Mouse (Mus musculus): Measurements from ENCODE around the gene Fam83f. TPM values are rescaled to one million over a fixed set of nuclear protein-coding genes. Genes with fewer than 3 reads are reported as not detected.

Fam83f gene
- polyA plus RNA-seq, 1 experiment from 2014 or later = 0.73 TPM

DNA sequence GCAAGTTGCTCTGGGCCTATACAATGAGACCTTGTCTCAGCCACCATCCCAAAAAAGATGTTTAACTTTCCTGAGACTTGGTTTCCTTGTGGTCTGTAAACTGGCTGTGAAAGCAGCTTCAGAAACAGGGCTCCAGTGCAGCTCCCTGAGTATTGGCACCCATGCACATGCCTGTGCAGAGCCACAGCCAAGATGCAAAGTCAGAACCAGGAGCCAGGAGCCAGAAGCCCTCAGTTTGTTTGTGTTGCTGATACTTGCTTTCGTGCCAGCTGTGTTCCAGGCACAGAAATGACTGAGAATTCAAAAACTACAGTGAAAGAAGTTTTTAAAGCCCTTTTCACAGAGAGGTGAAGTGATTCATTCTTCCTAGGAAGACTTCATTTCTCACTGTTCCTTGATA lies 45.8 kb downstream of the Fam83f start:
- TF ChIP-seq CTCF (IDR thresholded peaks at IDR 0.05) = no peak
- no peak for TF ChIP-seq EP300 (IDR thresholded peaks at IDR 0.05)
- ATAC-seq = no peak
- no peak overlapping the region for H3K4me3 ChIP-seq (ENCODE audit: low read depth, low read length)
- H3K36me3 ChIP-seq (ENCODE audit: insufficient read depth, low read length) = no peaks in the 10 kb centered on the region; the same call in 1 of the 2 replicates
- no peak for DNase-seq (ENCODE audit: low spot score)
- no peaks in the 10 kb centered on the region for H3K4me1 ChIP-seq (ENCODE audit: insufficient read depth, low read depth, low read length)
- H3K9ac ChIP-seq (replicated peaks; ENCODE audit: low read depth) = no peak overlapping the region
- no peaks in the 10 kb centered on the region for H3K9me3 ChIP-seq (ENCODE audit: low read length)
- H3K4me2 ChIP-seq (replicated peaks; ENCODE audit: low read depth, low read length) = no peak overlapping the region
- WGBS = 31% methylated on average over 1 of the region's 1 CpGs
- no peak overlapping the region for H3K27ac ChIP-seq (ENCODE audit: low read length)
- H3K27me3 ChIP-seq (replicated peaks; ENCODE audit: insufficient read depth, low read length) = no peaks in the 10 kb centered on the region

DNA sequence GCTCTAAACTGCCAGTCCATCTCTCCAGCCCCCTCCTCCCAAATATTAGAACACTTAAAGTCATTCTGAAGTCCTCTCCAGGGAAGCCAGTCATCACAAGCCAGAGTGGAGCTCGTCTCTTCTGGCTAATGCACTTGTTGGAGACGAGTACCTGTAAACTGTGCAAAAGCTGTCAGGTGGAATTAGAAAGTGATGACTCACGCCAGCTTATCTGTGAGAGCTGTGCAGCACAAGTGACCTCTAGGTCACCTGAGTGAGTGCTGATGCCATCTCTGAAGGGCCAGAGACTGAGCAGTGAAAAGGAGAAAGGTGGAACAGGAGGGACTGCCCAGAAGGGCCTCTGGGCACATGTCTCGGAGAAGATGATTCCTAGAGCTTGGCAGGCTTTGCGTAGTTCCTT lies 48.6 kb downstream of the Fam83f start:
- peak; percentile 89 for ATAC-seq

DNA sequence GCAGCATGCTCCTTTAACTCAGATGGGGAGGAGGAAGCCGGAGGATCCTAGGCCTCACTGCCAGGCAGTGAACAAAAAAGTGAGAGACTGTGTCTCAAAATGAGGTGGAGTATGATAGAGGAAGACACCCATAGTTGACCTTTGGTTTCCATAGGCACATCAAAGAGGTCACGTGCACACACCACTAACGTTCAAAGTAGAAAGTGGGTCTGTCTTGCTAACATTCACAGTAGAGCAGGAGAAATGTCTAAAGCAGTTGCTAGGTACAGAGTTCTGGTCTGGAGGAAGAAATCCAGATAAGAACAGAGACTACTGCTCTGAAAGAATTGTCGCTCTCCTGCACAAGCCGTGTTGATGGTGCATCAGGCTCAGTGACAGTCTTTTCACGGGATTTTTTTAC lies 50.2 kb downstream of the Fam83f start:
- Histone ChIP-seq H3K36me3 (ENCODE audit: insufficient read depth, low read length) (no peaks in the 10 kb centered on the region; the same call in 1 of the 2 replicates), H3K4me2 (replicated peaks; ENCODE audit: low read depth, low read length) (no peak overlapping the region), H3K27ac (ENCODE audit: low read length) (no peak overlapping the region), H3K4me1 (ENCODE audit: insufficient read depth, low read depth, low read length) (no peaks in the 10 kb centered on the region), H3K9me3 (ENCODE audit: low read length) (no peaks in the 10 kb centered on the region), H3K27me3 (replicated peaks; ENCODE audit: insufficient read depth, low read length) (no peaks in the 10 kb centered on the region), H3K4me3 (ENCODE audit: low read depth, low read length) (no peak overlapping the region), H3K9ac (replicated peaks; ENCODE audit: low read depth) (no peak overlapping the region)
- no peak for DNase-seq (ENCODE audit: low spot score)
- ATAC-seq = no peak
- WGBS = 69% methylated on average over 6 of the region's 6 CpGs
- no peak for TF ChIP-seq EP300 (IDR thresholded peaks at IDR 0.05)
- no peak for TF ChIP-seq CTCF (IDR thresholded peaks at IDR 0.05)

More for the DNA sequence above, 48.6 kb downstream of the Fam83f start:
- H3K4me3 ChIP-seq (ENCODE audit: low read depth, low read length) = no peak overlapping the region
- no peak overlapping the region for H3K4me2 ChIP-seq (replicated peaks; ENCODE audit: low read depth, low read length)
- H3K36me3 ChIP-seq (ENCODE audit: insufficient read depth, low read length) = no peaks in the 10 kb centered on the region; the same call in 1 of the 2 replicates
- peak; percentile 48 for DNase-seq (ENCODE audit: low spot score)
- WGBS = 41% methylated on average over 5 of the region's 5 CpGs
- TF ChIP-seq EP300 (IDR thresholded peaks at IDR 0.05) (peak; percentile 69), CTCF (IDR thresholded peaks at IDR 0.05) (no peak)
- no peaks in the 10 kb centered on the region for H3K27me3 ChIP-seq (replicated peaks; ENCODE audit: insufficient read depth, low read length)
- H3K27ac ChIP-seq (ENCODE audit: low read length) = no peak overlapping the region
- H3K9me3 ChIP-seq (ENCODE audit: low read length) = no peaks in the 10 kb centered on the region
- no peak overlapping the region for H3K9ac ChIP-seq (replicated peaks; ENCODE audit: low read depth)
- H3K4me1 ChIP-seq (ENCODE audit: insufficient read depth, low read depth, low read length) = no peaks in the 10 kb centered on the region

DNA sequence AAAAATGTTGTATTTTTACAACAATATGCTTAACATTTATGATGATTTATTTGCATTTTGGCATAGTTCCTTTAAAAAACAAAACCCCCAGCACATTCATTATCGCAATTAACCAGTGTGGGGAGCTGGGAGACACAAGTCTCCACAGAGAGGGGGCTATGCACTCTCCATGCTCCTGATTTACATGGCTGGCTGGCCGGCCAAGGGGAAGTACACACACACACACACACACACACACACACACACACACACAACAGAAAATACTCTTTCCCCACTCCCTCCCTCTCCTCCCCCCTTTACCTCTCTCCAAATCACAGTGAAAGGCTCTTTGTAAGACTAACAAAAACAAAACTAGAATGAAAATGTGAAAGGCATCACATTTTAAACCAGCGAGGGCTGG lies 50.7 kb downstream of the Fam83f start:
- H3K4me1 ChIP-seq (ENCODE audit: insufficient read depth, low read depth, low read length) = no peaks in the 10 kb centered on the region
- H3K36me3 ChIP-seq (ENCODE audit: insufficient read depth, low read length) = no peaks in the 10 kb centered on the region; the same call in 1 of the 2 replicates
- ATAC-seq (no peak), DNase-seq (ENCODE audit: low spot score) (no peak)
- H3K4me2 ChIP-seq (replicated peaks; ENCODE audit: low read depth, low read length) = no peak overlapping the region
- no peaks in the 10 kb centered on the region for H3K9me3 ChIP-seq (ENCODE audit: low read length)
- H3K4me3 ChIP-seq (ENCODE audit: low read depth, low read length) = no peak overlapping the region
- TF ChIP-seq EP300 (IDR thresholded peaks at IDR 0.05) = no peak
- no peak for TF ChIP-seq CTCF (IDR thresholded peaks at IDR 0.05)
- 49% methylated on average over 3 of the region's 3 CpGs for WGBS
- no peak overlapping the region for H3K9ac ChIP-seq (replicated peaks; ENCODE audit: low read depth)
- H3K27ac ChIP-seq (ENCODE audit: low read length) = no peak overlapping the region
- H3K27me3 ChIP-seq (replicated peaks; ENCODE audit: insufficient read depth, low read length) = no peaks in the 10 kb centered on the region

DNA sequence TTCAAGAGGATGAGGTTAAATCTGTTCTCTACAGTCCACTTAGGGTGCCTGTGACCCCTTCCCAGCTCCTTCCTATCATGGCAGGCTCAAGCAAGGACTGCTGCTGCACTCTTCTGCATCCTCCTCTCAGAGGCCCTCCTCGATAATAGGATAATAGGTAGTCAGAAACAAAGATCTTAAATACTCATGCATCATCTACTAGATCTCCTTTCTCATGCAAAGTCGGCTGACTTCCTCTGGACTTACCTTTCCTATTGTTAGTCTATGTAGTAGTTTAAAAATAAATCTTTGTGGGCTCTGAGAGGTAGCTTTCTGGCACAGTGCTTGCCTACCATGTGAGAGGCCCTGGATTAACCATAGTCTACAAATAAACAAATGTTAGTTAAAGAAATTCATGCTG lies 57.8 kb downstream of the Fam83f start:
- no peak overlapping the region for H3K9ac ChIP-seq (replicated peaks; ENCODE audit: low read depth)
- TF ChIP-seq CTCF (IDR thresholded peaks at IDR 0.05) (no peak), EP300 (IDR thresholded peaks at IDR 0.05) (no peak)
- WGBS = 57% methylated on average over 2 of the region's 2 CpGs
- no peak overlapping the region for H3K27ac ChIP-seq (ENCODE audit: low read length)
- DNase-seq (ENCODE audit: low spot score) (no peak), ATAC-seq (no peak)
- no peaks in the 10 kb centered on the region for H3K9me3 ChIP-seq (ENCODE audit: low read length)
- no peaks in the 10 kb centered on the region for H3K27me3 ChIP-seq (replicated peaks; ENCODE audit: insufficient read depth, low read length)
- H3K36me3 ChIP-seq (ENCODE audit: insufficient read depth, low read length) = no peaks in the 10 kb centered on the region
- H3K4me2 ChIP-seq (replicated peaks; ENCODE audit: low read depth, low read length) = no peak overlapping the region
- H3K4me3 ChIP-seq (ENCODE audit: low read depth, low read length) = no peak overlapping the region
- H3K4me1 ChIP-seq (ENCODE audit: insufficient read depth, low read depth, low read length) = no peaks in the 10 kb centered on the region

DNA sequence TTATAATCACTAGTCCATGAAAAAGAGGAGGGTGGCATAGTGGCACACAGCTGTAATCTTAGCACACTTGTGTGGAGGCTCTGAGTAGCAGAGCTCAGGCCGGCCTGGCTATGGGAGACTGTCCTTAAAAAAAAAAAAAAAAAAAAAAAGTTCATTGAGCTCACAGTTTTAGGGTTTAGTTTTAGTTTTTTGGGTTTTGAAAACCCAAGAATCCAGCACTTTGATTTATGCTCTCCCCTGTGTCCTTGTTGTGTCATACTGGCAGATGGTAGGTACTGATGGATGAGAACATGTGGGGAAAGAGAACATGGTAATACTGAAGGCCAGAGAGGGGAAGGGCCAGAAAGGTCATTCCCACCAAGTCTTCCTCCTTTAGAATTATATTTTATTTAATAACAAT lies 59.4 kb downstream of the Fam83f start:
- DNase-seq (ENCODE audit: low spot score) = no peak
- no peak overlapping the region for H3K9ac ChIP-seq (replicated peaks; ENCODE audit: low read depth)
- no peaks in the 10 kb centered on the region for H3K27me3 ChIP-seq (replicated peaks; ENCODE audit: insufficient read depth, low read length)
- no peak overlapping the region for H3K27ac ChIP-seq (ENCODE audit: low read length)
- H3K4me3 ChIP-seq (ENCODE audit: low read depth, low read length) = no peak overlapping the region
- no peak for TF ChIP-seq CTCF (IDR thresholded peaks at IDR 0.05)
- no peak for TF ChIP-seq EP300 (IDR thresholded peaks at IDR 0.05)
- H3K4me1 ChIP-seq (ENCODE audit: insufficient read depth, low read depth, low read length) = no peaks in the 10 kb centered on the region
- 79% methylated on average over 1 of the region's 1 CpGs for WGBS
- H3K9me3 ChIP-seq (ENCODE audit: low read length) = no peaks in the 10 kb centered on the region
- H3K4me2 ChIP-seq (replicated peaks; ENCODE audit: low read depth, low read length) = no peak overlapping the region
- ATAC-seq = no peak
- no peaks in the 10 kb centered on the region for H3K36me3 ChIP-seq (ENCODE audit: insufficient read depth, low read length)

DNA sequence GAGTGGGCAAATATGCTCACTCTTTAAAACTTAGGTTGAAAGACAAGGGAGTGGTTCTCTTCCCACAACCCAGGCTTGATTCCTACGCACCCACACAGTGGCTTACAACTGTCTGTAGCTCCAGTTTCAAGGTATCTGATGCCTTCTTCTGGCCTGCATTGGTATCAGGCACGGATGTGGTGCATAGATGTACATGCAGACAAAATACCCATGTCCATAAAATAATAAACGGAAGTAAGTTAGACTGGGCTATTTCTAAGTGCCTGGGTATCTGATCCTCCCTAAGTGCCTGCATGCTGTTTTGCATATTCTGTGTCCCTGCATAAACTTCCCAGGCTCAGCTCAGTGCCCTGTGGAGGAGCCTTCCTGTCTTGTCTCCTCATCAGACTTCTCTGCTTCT lies 59.9 kb downstream of the Fam83f start:
- Histone ChIP-seq H3K27ac (ENCODE audit: low read length) (no peak overlapping the region), H3K36me3 (ENCODE audit: insufficient read depth, low read length) (no peaks in the 10 kb centered on the region), H3K9ac (replicated peaks; ENCODE audit: low read depth) (no peak overlapping the region), H3K9me3 (ENCODE audit: low read length) (no peaks in the 10 kb centered on the region), H3K27me3 (replicated peaks; ENCODE audit: insufficient read depth, low read length) (no peaks in the 10 kb centered on the region), H3K4me1 (ENCODE audit: insufficient read depth, low read depth, low read length) (no peaks in the 10 kb centered on the region), H3K4me2 (replicated peaks; ENCODE audit: low read depth, low read length) (no peak overlapping the region), H3K4me3 (ENCODE audit: low read depth, low read length) (no peak overlapping the region)
- no peak for TF ChIP-seq EP300 (IDR thresholded peaks at IDR 0.05)
- no peak for TF ChIP-seq CTCF (IDR thresholded peaks at IDR 0.05)
- DNase-seq (ENCODE audit: low spot score) = no peak
- 87% methylated on average over 3 of the region's 3 CpGs for WGBS
- ATAC-seq = no peak

Data from lung, postnatal 0 days (tissue).